Mouse (Mus musculus): ENCODE results near the gene Rasa3. TPM values are rescaled to one million over a fixed set of nuclear protein-coding genes. Genes with fewer than 3 reads are reported as not detected.
A peak's percentile ranks its signal among the peaks of the same experiment; 100 is the strongest.

Gene Rasa3
- polyA plus RNA-seq, 1 experiment from 2014 or later = 28.5 TPM

GRCm38 (mm10) chr8:13703756-13704155 lies 26.4 kb upstream of the Rasa3 start:
- DNase-seq (ENCODE audit: low spot score) (no peak), ATAC-seq (no peak)
- no peak overlapping the region for H3K4me2 ChIP-seq (replicated peaks; ENCODE audit: low read depth, low read length)
- no peak overlapping the region for H3K27ac ChIP-seq (ENCODE audit: low read length)
- 88% methylated on average over 6 of the region's 6 CpGs for WGBS
- TF ChIP-seq CTCF (IDR thresholded peaks at IDR 0.05) (no peak), EP300 (IDR thresholded peaks at IDR 0.05) (no peak)
- H3K27me3 ChIP-seq (replicated peaks; ENCODE audit: insufficient read depth, low read length) = no peaks in the 10 kb centered on the region
- H3K36me3 ChIP-seq (ENCODE audit: insufficient read depth, low read length) = no peaks in the 10 kb centered on the region
- H3K4me3 ChIP-seq (ENCODE audit: low read depth, low read length) = no peak overlapping the region
- no peak overlapping the region for H3K9ac ChIP-seq (replicated peaks; ENCODE audit: low read depth)
- H3K4me1 ChIP-seq (ENCODE audit: insufficient read depth, low read depth, low read length) = no peaks in the 10 kb centered on the region
- H3K9me3 ChIP-seq (ENCODE audit: low read length) = no peaks in the 10 kb centered on the region

- 21% methylated on average over 4 of the region's 4 CpGs for WGBS
- H3K27ac ChIP-seq (ENCODE audit: low read length) = 0 out of 2 replicates have a peak overlapping the region, but pooled peaks have one; percentile 26
- DNase-seq (ENCODE audit: low spot score) = peak; percentile 59
Measured at GRCm38 (mm10) chr8:13702755-13703154, 25.4 kb upstream of the Rasa3 start.

GRCm38 (mm10) chr8:13699323-13699949 lies 22.0 kb upstream of the Rasa3 start:
- H3K27ac ChIP-seq (ENCODE audit: low read length) = no peak overlapping the region
- no peaks in the 10 kb centered on the region for H3K36me3 ChIP-seq (ENCODE audit: insufficient read depth, low read length)
- H3K4me2 ChIP-seq (replicated peaks; ENCODE audit: low read depth, low read length) = no peak overlapping the region
- ATAC-seq = no peak
- no peaks in the 10 kb centered on the region for H3K4me1 ChIP-seq (ENCODE audit: insufficient read depth, low read depth, low read length)
- H3K9ac ChIP-seq (replicated peaks; ENCODE audit: low read depth) = no peak overlapping the region
- DNase-seq (ENCODE audit: low spot score) = no peak
- no peaks in the 10 kb centered on the region for H3K27me3 ChIP-seq (replicated peaks; ENCODE audit: insufficient read depth, low read length)
- no peak overlapping the region for H3K4me3 ChIP-seq (ENCODE audit: low read depth, low read length)
- WGBS = 53% methylated on average over 5 of the region's 5 CpGs
- TF ChIP-seq CTCF (IDR thresholded peaks at IDR 0.05) (no peak), EP300 (IDR thresholded peaks at IDR 0.05) (no peak)
- H3K9me3 ChIP-seq (ENCODE audit: low read length) = no peaks in the 10 kb centered on the region

More at GRCm38 (mm10) chr8:13702755-13703154, 25.4 kb upstream of the Rasa3 start:
- Histone ChIP-seq H3K36me3 (ENCODE audit: insufficient read depth, low read length) (no peaks in the 10 kb centered on the region), H3K9ac (replicated peaks; ENCODE audit: low read depth) (no peak overlapping the region), H3K4me3 (ENCODE audit: low read depth, low read length) (no peak overlapping the region), H3K9me3 (ENCODE audit: low read length) (no peaks in the 10 kb centered on the region), H3K27me3 (replicated peaks; ENCODE audit: insufficient read depth, low read length) (no peaks in the 10 kb centered on the region), H3K4me1 (ENCODE audit: insufficient read depth, low read depth, low read length) (no peaks in the 10 kb centered on the region), H3K4me2 (replicated peaks; ENCODE audit: low read depth, low read length) (no peak overlapping the region)
- peak; percentile 76 for ATAC-seq
- TF ChIP-seq EP300 (IDR thresholded peaks at IDR 0.05) = peak; percentile 52; the same call in 1 of the 2 replicates
- TF ChIP-seq CTCF (IDR thresholded peaks at IDR 0.05) = no peak

GRCm38 (mm10) chr8:13698281-13698680 lies 20.9 kb upstream of the Rasa3 start:
- no peak overlapping the region for H3K9ac ChIP-seq (replicated peaks; ENCODE audit: low read depth)
- no peaks in the 10 kb centered on the region for H3K9me3 ChIP-seq (ENCODE audit: low read length)
- H3K4me2 ChIP-seq (replicated peaks; ENCODE audit: low read depth, low read length) = no peak overlapping the region
- no peak overlapping the region for H3K4me3 ChIP-seq (ENCODE audit: low read depth, low read length)
- H3K27me3 ChIP-seq (replicated peaks; ENCODE audit: insufficient read depth, low read length) = no peaks in the 10 kb centered on the region
- ATAC-seq (no peak), DNase-seq (ENCODE audit: low spot score) (no peak)
- no peak overlapping the region for H3K27ac ChIP-seq (ENCODE audit: low read length)
- TF ChIP-seq CTCF (IDR thresholded peaks at IDR 0.05) (no peak), EP300 (IDR thresholded peaks at IDR 0.05) (no peak)
- WGBS = 70% methylated on average over 3 of the region's 3 CpGs
- no peaks in the 10 kb centered on the region for H3K36me3 ChIP-seq (ENCODE audit: insufficient read depth, low read length)
- no peaks in the 10 kb centered on the region for H3K4me1 ChIP-seq (ENCODE audit: insufficient read depth, low read depth, low read length)

- no peaks in the 10 kb centered on the region for H3K27me3 ChIP-seq (replicated peaks; ENCODE audit: insufficient read depth, low read length)
- no peak for TF ChIP-seq EP300 (IDR thresholded peaks at IDR 0.05)
- TF ChIP-seq CTCF (IDR thresholded peaks at IDR 0.05) = no peak
- DNase-seq (ENCODE audit: low spot score) (no peak), ATAC-seq (no peak)
- WGBS = 61% methylated on average over 8 of the region's 8 CpGs
- H3K27ac ChIP-seq (ENCODE audit: low read length) = no peak overlapping the region
- no peak overlapping the region for H3K4me3 ChIP-seq (ENCODE audit: low read depth, low read length)
- no peaks in the 10 kb centered on the region for H3K4me1 ChIP-seq (ENCODE audit: insufficient read depth, low read depth, low read length)
- no peaks in the 10 kb centered on the region for H3K36me3 ChIP-seq (ENCODE audit: insufficient read depth, low read length)
- no peak overlapping the region for H3K4me2 ChIP-seq (replicated peaks; ENCODE audit: low read depth, low read length)
- H3K9me3 ChIP-seq (ENCODE audit: low read length) = no peaks in the 10 kb centered on the region
- H3K9ac ChIP-seq (replicated peaks; ENCODE audit: low read depth) = no peak overlapping the region
Measured at GRCm38 (mm10) chr8:13697681-13698080, 20.3 kb upstream of the Rasa3 start.

GRCm38 (mm10) chr8:13697196-13697595 lies 19.8 kb upstream of the Rasa3 start:
- ATAC-seq (no peak), DNase-seq (ENCODE audit: low spot score) (no peak)
- Histone ChIP-seq H3K4me3 (ENCODE audit: low read depth, low read length) (no peak overlapping the region), H3K4me2 (replicated peaks; ENCODE audit: low read depth, low read length) (no peak overlapping the region), H3K9ac (replicated peaks; ENCODE audit: low read depth) (no peak overlapping the region), H3K4me1 (ENCODE audit: insufficient read depth, low read depth, low read length) (no peaks in the 10 kb centered on the region), H3K27me3 (replicated peaks; ENCODE audit: insufficient read depth, low read length) (no peaks in the 10 kb centered on the region), H3K9me3 (ENCODE audit: low read length) (no peaks in the 10 kb centered on the region), H3K36me3 (ENCODE audit: insufficient read depth, low read length) (no peaks in the 10 kb centered on the region), H3K27ac (ENCODE audit: low read length) (no peak overlapping the region)
- TF ChIP-seq CTCF (IDR thresholded peaks at IDR 0.05) (no peak), EP300 (IDR thresholded peaks at IDR 0.05) (no peak)
- WGBS = 77% methylated on average over 8 of the region's 8 CpGs

Measured in lung, postnatal 0 days (tissue).